Comparison of ENCODE assay signal across 8 mouse cellular contexts in genomic region chr10:105284171-105284570, GRCm38 (mm10).
DNase-seq lines count a peak whose midpoint lies in the region.

No protein-coding gene starts in this region.

- peak; percentile 3 for DNase-seq in kidney, adult 18-20 months
- DNase-seq in kidney, adult 9 months = no peak
- DNase-seq in cerebellum, postnatal 36 days = peak; percentile 36 to 44
- DNase-seq in kidney, postnatal 14 days = peak; percentile 22
- DNase-seq in skeletal muscle tissue, adult 2 months (ENCODE audit: low read depth, low spot score) = peak; percentile 50
- no peak for DNase-seq in thymus, postnatal 36 days
- no peak for DNase-seq in right cerebral cortex, adult 18-20 months
- no peak for DNase-seq in layer of hippocampus, postnatal 14 days (ENCODE audit: low spot score in 2 of 2)

Comparison
In these comparisons a context has a peak if more than half of its experiments do, and no peak if none do; other contexts are left out.
1. DNase-seq: peak in kidney, adult 18-20 months (single experiment), cerebellum, postnatal 36 days (2 of 2), kidney, postnatal 14 days (single experiment) and skeletal muscle tissue, adult 2 months (single experiment); none in kidney, adult 9 months (single experiment), thymus, postnatal 36 days (0 of 2), right cerebral cortex, adult 18-20 months (single experiment) and layer of hippocampus, postnatal 14 days (0 of 2).